Mouse (Mus musculus) limb, embryonic 14.5 days (tissue): ENCODE data around the gene Map2k6. TPM values are rescaled to one million over a fixed set of nuclear protein-coding genes. Genes with fewer than 3 reads are reported as not detected.

ENCODE experiments used
- ATAC-seq: fragments of 200-750 bp; cut with Nextera tagmentation; 2 replicates; pipeline ENCODE4 v1.8.0; 2017; ENCODE audit warnings: low read depth, moderate number of reproducible peaks, moderate TSS enrichment; ENCODE audit not compliant: low FRiP score
- DNase-seq: peaks from one replicate; pipeline ENCODE4 v3.0.0-alpha.2; 2015; ENCODE audit warnings: low spot score
- H3K27ac ChIP-seq: fragments of 300-500 bp; sonication (generic); replicated peaks from 2 replicates; pipeline ENCODE4 v1.5.1; 2014; ENCODE audit warnings: low read depth, mild to moderate bottlenecking, low read length, moderate library complexity, mixed read lengths
- H3K27me3 ChIP-seq: fragments of 300-500 bp; sonication (generic); 2 replicates; pipeline ENCODE4 v1.6.1; 2014; ENCODE audit warnings: low read length, mixed read lengths; ENCODE audit not compliant: control insufficient read depth, insufficient read depth
- H3K36me3 ChIP-seq: fragments of 300-500 bp; sonication (generic); 2 replicates; pipeline ENCODE4 v1.6.1; 2014; ENCODE audit warnings: mild to moderate bottlenecking, low read length, moderate library complexity, mixed read lengths; ENCODE audit not compliant: control insufficient read depth, insufficient read depth
- H3K4me1 ChIP-seq: fragments of 300-500 bp; sonication (generic); 2 replicates; pipeline ENCODE4 v1.6.1; 2014; ENCODE audit warnings: antibody characterized with exemption, low read length, mixed read lengths; ENCODE audit not compliant: control insufficient read depth, insufficient read depth
- H3K4me2 ChIP-seq: fragments of 300-500 bp; sonication (generic); replicated peaks from 2 replicates; pipeline ENCODE4 v1.6.1; 2014; ENCODE audit warnings: low read depth, mild to moderate bottlenecking, low read length, moderate library complexity; ENCODE audit not compliant: severe bottlenecking
- H3K4me3 ChIP-seq: fragments of 300-500 bp; sonication (generic); replicated peaks from 2 replicates; pipeline ENCODE4 v1.5.1; 2014; ENCODE audit warnings: low read length
- H3K9ac ChIP-seq: fragments of 300-500 bp; sonication (generic); 2 replicates; pipeline ENCODE4 v1.6.1; 2014; ENCODE audit warnings: mild to moderate bottlenecking, low read depth, low read length, moderate library complexity; ENCODE audit not compliant: severe bottlenecking
- H3K9me3 ChIP-seq: fragments of 300-500 bp; sonication (generic); 2 replicates; pipeline ENCODE4 v1.6.1; 2016; ENCODE audit warnings: low read length; ENCODE audit not compliant: control insufficient read depth
- POLR2A ChIP-seq: fragments of 200-500 bp; IDR thresholded peaks from 2 replicates; pipeline ENCODE4 v1.8.0; 2012; ENCODE audit warnings: inconsistent platforms, mild to moderate bottlenecking, moderate library complexity, borderline replicate concordance; ENCODE audit not compliant: insufficient read depth, insufficient read length; ENCODE audit errors: extremely low read depth
- WGBS: fragments of 180-500 bp; shearing (Covaris S2); extraction: QIAGEN DNeasy Blood & Tissue Kit; methylation state at CpG from one replicate; pipeline ENCODE4 v1.1.7; 2014; 5-methylcytosine and 5-hydroxymethylcytosine counted together
- polyA plus RNA-seq, 2 experiments: library from polyadenylated mRNA; depleted of rRNA in 1 of 2; stranded (reverse) in 1 of 2; unstranded in 1 of 2; fragments of >200 nt; fragmentation: Nextera tagmentation in 1 of 2; extraction: Ambion mirVana in 1 of 2; gene quantifications; 2 replicates each; pipeline versions ENCODE4 v1.2.1 to v1.2.3; 2012 to 2014

Map2k6 gene
- polyA plus RNA-seq, 2 experiments = 17.4 to 23.7 TPM

GRCm38 (mm10) chr11:110429837-110430418 is 31.0 kb downstream of the Map2k6 start:
- H3K36me3 ChIP-seq = no peaks in the 10 kb centered on the region; the same call in none of the 2 replicates
- no peak overlapping the region for H3K4me3 ChIP-seq
- no peak for TF ChIP-seq POLR2A
- H3K9me3 ChIP-seq = no peaks in the 10 kb centered on the region
- no peaks in the 10 kb centered on the region for H3K27me3 ChIP-seq
- H3K4me2 ChIP-seq = no peak overlapping the region
- H3K9ac ChIP-seq = no peak overlapping the region
- no peak overlapping the region for H3K27ac ChIP-seq
- H3K4me1 ChIP-seq = no peaks in the 10 kb centered on the region; the same call in 1 of the 2 replicates
- ATAC-seq = no peak
- no peak for DNase-seq
- 59% methylated on average over 3 of the region's 3 CpGs for WGBS

GRCm38 (mm10) chr11:110435839-110436556 is 37.1 kb downstream of the Map2k6 start:
- no peak for TF ChIP-seq POLR2A
- Histone ChIP-seq H3K9ac (no peak overlapping the region), H3K27ac (no peak overlapping the region), H3K4me1 (peaks cover 10% of the 10 kb centered on the region), H3K4me3 (no peak overlapping the region), H3K9me3 (peaks cover 5% of the 10 kb centered on the region; the same call in 1 of the 2 replicates), H3K27me3 (no peaks in the 10 kb centered on the region), H3K4me2 (no peak overlapping the region), H3K36me3 (no peaks in the 10 kb centered on the region; the same call in none of the 2 replicates)
- DNase-seq (no peak), ATAC-seq (no peak)
- WGBS = 51% methylated on average over 8 of the region's 8 CpGs

GRCm38 (mm10) chr11:110436998-110437397 is 38.1 kb downstream of the Map2k6 start:
- Histone ChIP-seq H3K27ac (no peak overlapping the region), H3K27me3 (no peaks in the 10 kb centered on the region), H3K9ac (no peak overlapping the region), H3K4me1 (peaks cover 10% of the 10 kb centered on the region), H3K4me3 (no peak overlapping the region), H3K9me3 (peaks cover 5% of the 10 kb centered on the region; the same call in 1 of the 2 replicates), H3K4me2 (no peak overlapping the region), H3K36me3 (no peaks in the 10 kb centered on the region; the same call in none of the 2 replicates)
- WGBS = 81% methylated on average over 12 of the region's 12 CpGs
- ATAC-seq (no peak), DNase-seq (no peak)
- TF ChIP-seq POLR2A = no peak

- no peaks in the 10 kb centered on the region; the same call in none of the 2 replicates for H3K36me3 ChIP-seq
- TF ChIP-seq POLR2A = no peak
- DNase-seq (no peak), ATAC-seq (no peak)
- H3K9ac ChIP-seq = no peak overlapping the region
- H3K27ac ChIP-seq = no peak overlapping the region
- no peaks in the 10 kb centered on the region for H3K27me3 ChIP-seq
- WGBS = 92% methylated on average over 3 of the region's 3 CpGs
- H3K4me2 ChIP-seq = no peak overlapping the region
- H3K4me1 ChIP-seq = peaks cover 10% of the 10 kb centered on the region; the same call in 1 of the 2 replicates
- H3K9me3 ChIP-seq = peaks cover 5% of the 10 kb centered on the region; the same call in 1 of the 2 replicates
- no peak overlapping the region for H3K4me3 ChIP-seq
These were observed 39.2 kb downstream of the Map2k6 start for GRCm38 (mm10) chr11:110438135-110438534.

- Histone ChIP-seq H3K36me3 (no peaks in the 10 kb centered on the region; the same call in none of the 2 replicates), H3K4me3 (no peak overlapping the region), H3K4me1 (peaks cover 10% of the 10 kb centered on the region; the same call in 1 of the 2 replicates), H3K9ac (no peak overlapping the region), H3K27me3 (no peaks in the 10 kb centered on the region), H3K9me3 (peaks cover 5% of the 10 kb centered on the region; the same call in 1 of the 2 replicates), H3K4me2 (no peak overlapping the region), H3K27ac (no peak overlapping the region)
- 24% methylated on average over 4 of the region's 4 CpGs for WGBS
- ATAC-seq = no peak
- TF ChIP-seq POLR2A = no peak
- DNase-seq = no peak
These were observed 39.9 kb downstream of the Map2k6 start for GRCm38 (mm10) chr11:110438700-110439296.
